Mouse (Mus musculus) bone marrow macrophage, adult 2 months (primary cell): Measurements from ENCODE around the gene Cad.

ENCODE experiments used
- CTCF ChIP-seq: IDR thresholded peaks from 2 replicates; pipeline ENCODE4 v1.5.1; 2012; ENCODE audit warnings: low read depth, mild to moderate bottlenecking, low read length, moderate library complexity
- POLR2A ChIP-seq: IDR thresholded peaks from 2 replicates; pipeline ENCODE4 v1.6.1; 2012; ENCODE audit warnings: mild to moderate bottlenecking, low read depth, low read length, borderline replicate concordance

DNA sequence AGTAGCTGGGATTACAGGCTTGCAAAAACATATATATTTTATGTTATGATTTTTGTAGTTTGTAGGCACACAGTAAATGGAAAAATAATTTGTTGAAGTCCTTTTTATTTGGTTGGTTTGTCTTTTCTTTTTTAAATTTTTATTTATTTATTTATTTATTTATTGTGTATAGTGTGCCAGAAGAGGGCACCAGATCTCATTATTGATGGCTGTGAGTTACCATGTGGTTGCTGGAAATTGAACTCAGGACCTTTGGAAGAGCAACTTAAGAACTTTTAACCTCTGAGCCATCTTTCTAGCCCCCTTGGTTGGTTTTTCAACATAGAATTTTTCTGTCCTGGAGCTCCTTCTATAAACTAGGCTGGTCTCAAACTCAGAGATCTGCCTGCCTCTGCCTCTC, 4.2 kb upstream of the Cad start:
- no peak for TF ChIP-seq CTCF
- no peak for TF ChIP-seq POLR2A
